Mouse (Mus musculus): Measurements from ENCODE around the gene Gtf3c5. TPM values are rescaled to one million over a fixed set of nuclear protein-coding genes. Genes with fewer than 3 reads are reported as not detected.

Gene Gtf3c5
- polyA plus RNA-seq, 1 experiment from 2014 or later = 49.2 TPM

GRCm38 (mm10) chr2:28547237-28548172, 36.0 kb downstream of the Gtf3c5 start:
- 52% methylated on average over 11 of the region's 11 CpGs for WGBS
- Histone ChIP-seq H3K4me1 (no peaks in the 10 kb centered on the region), H3K36me3 (replicated peaks) (peaks cover 90% of the 10 kb centered on the region), H3K4me2 (no peak overlapping the region), H3K27ac (no peak overlapping the region), H3K4me3 (no peak overlapping the region), H3K9me3 (no peaks in the 10 kb centered on the region), H3K9ac (no peak overlapping the region), H3K27me3 (replicated peaks) (no peaks in the 10 kb centered on the region)
- ATAC-seq (replicated peaks) = peak; percentile 28; the same call in 1 of the 2 replicates

GRCm38 (mm10) chr2:28546560-28546959, 37.0 kb downstream of the Gtf3c5 start:
- Histone ChIP-seq H3K4me3 (no peak overlapping the region), H3K4me2 (no peak overlapping the region), H3K27ac (no peak overlapping the region), H3K27me3 (replicated peaks) (no peaks in the 10 kb centered on the region), H3K4me1 (no peaks in the 10 kb centered on the region), H3K9ac (no peak overlapping the region), H3K36me3 (replicated peaks) (peaks cover 86% of the 10 kb centered on the region), H3K9me3 (no peaks in the 10 kb centered on the region)
- no peak for ATAC-seq (replicated peaks)
- 71% methylated on average over 6 of the region's 6 CpGs for WGBS

- H3K27ac ChIP-seq = no peak overlapping the region
- peaks cover 81% of the 10 kb centered on the region for H3K36me3 ChIP-seq (replicated peaks)
- H3K4me2 ChIP-seq = no peak overlapping the region
- H3K4me3 ChIP-seq = no peak overlapping the region
- no peak overlapping the region for H3K9ac ChIP-seq
- H3K27me3 ChIP-seq (replicated peaks) = no peaks in the 10 kb centered on the region
- no peaks in the 10 kb centered on the region for H3K4me1 ChIP-seq
- no peak for ATAC-seq (replicated peaks)
- H3K9me3 ChIP-seq = no peaks in the 10 kb centered on the region
Measured at GRCm38 (mm10) chr2:28545976-28546375, 37.6 kb downstream of the Gtf3c5 start.

GRCm38 (mm10) chr2:28543894-28544293, 39.7 kb downstream of the Gtf3c5 start:
- WGBS = 91% methylated on average over 8 of the region's 8 CpGs
- H3K9ac ChIP-seq = no peak overlapping the region
- no peaks in the 10 kb centered on the region for H3K9me3 ChIP-seq
- no peak overlapping the region for H3K4me3 ChIP-seq
- peaks cover 60% of the 10 kb centered on the region for H3K36me3 ChIP-seq (replicated peaks)
- H3K27me3 ChIP-seq (replicated peaks) = no peaks in the 10 kb centered on the region
- H3K27ac ChIP-seq = no peak overlapping the region
- no peak for ATAC-seq (replicated peaks)
- H3K4me1 ChIP-seq = peaks cover 19% of the 10 kb centered on the region
- H3K4me2 ChIP-seq = no peak overlapping the region

- ATAC-seq (replicated peaks) = no peak
- H3K4me3 ChIP-seq = no peak overlapping the region
- 76% methylated on average over 8 of the region's 8 CpGs for WGBS
- no peak overlapping the region for H3K9ac ChIP-seq
- H3K36me3 ChIP-seq (replicated peaks) = peaks cover 35% of the 10 kb centered on the region
- no peaks in the 10 kb centered on the region for H3K27me3 ChIP-seq (replicated peaks)
- H3K4me2 ChIP-seq = no peak overlapping the region
- peaks cover 48% of the 10 kb centered on the region for H3K4me1 ChIP-seq
- no peak overlapping the region for H3K27ac ChIP-seq
- no peaks in the 10 kb centered on the region for H3K9me3 ChIP-seq
Measured at GRCm38 (mm10) chr2:28540587-28541227, 42.8 kb downstream of the Gtf3c5 start.

GRCm38 (mm10) chr2:28539949-28540348, 43.6 kb downstream of the Gtf3c5 start:
- 70% methylated on average over 2 of the region's 2 CpGs for WGBS
- ATAC-seq (replicated peaks) = no peak
- H3K4me2 ChIP-seq = no peak overlapping the region
- no peak overlapping the region for H3K9ac ChIP-seq
- H3K27ac ChIP-seq = peak overlapping the region; percentile 61
- H3K4me1 ChIP-seq = peaks cover 56% of the 10 kb centered on the region
- no peaks in the 10 kb centered on the region for H3K9me3 ChIP-seq
- H3K27me3 ChIP-seq (replicated peaks) = no peaks in the 10 kb centered on the region
- H3K36me3 ChIP-seq (replicated peaks) = peaks cover 28% of the 10 kb centered on the region
- no peak overlapping the region for H3K4me3 ChIP-seq

GRCm38 (mm10) chr2:28539206-28539605, 44.3 kb downstream of the Gtf3c5 start:
- Histone ChIP-seq H3K9me3 (no peaks in the 10 kb centered on the region), H3K4me1 (peaks cover 63% of the 10 kb centered on the region), H3K36me3 (replicated peaks) (peaks cover 20% of the 10 kb centered on the region), H3K4me2 (no peak overlapping the region), H3K27me3 (replicated peaks) (no peaks in the 10 kb centered on the region), H3K4me3 (no peak overlapping the region), H3K9ac (0 out of 2 replicates have a peak overlapping the region, but pooled peaks have one; percentile 10), H3K27ac (peak overlapping the region; percentile 61)
- 31% methylated on average over 7 of the region's 7 CpGs for WGBS
- peak; percentile 34; the same call in 1 of the 2 replicates for ATAC-seq (replicated peaks)

- Histone ChIP-seq H3K36me3 (replicated peaks) (peaks cover 16% of the 10 kb centered on the region), H3K27me3 (replicated peaks) (no peaks in the 10 kb centered on the region), H3K9me3 (no peaks in the 10 kb centered on the region), H3K9ac (0 out of 2 replicates have a peak overlapping the region, but pooled peaks have one; percentile 10), H3K4me1 (peaks cover 68% of the 10 kb centered on the region), H3K4me2 (no peak overlapping the region), H3K27ac (peak overlapping the region; percentile 61), H3K4me3 (no peak overlapping the region)
- WGBS = 21% methylated on average over 1 of the region's 1 CpGs
- ATAC-seq (replicated peaks) = no peak
Measured at GRCm38 (mm10) chr2:28538817-28539128, 44.8 kb downstream of the Gtf3c5 start.

- no peaks in the 10 kb centered on the region for H3K27me3 ChIP-seq (replicated peaks)
- no peak for ATAC-seq (replicated peaks)
- no peak overlapping the region for H3K4me3 ChIP-seq
- WGBS = 65% methylated on average over 8 of the region's 8 CpGs
- H3K36me3 ChIP-seq (replicated peaks) = peaks cover 10% of the 10 kb centered on the region
- peak overlapping the region; percentile 61 for H3K27ac ChIP-seq
- peaks cover 73% of the 10 kb centered on the region for H3K4me1 ChIP-seq
- H3K9ac ChIP-seq = no peak overlapping the region
- no peaks in the 10 kb centered on the region for H3K9me3 ChIP-seq
- H3K4me2 ChIP-seq = no peak overlapping the region
Measured at GRCm38 (mm10) chr2:28537995-28538816, 45.3 kb downstream of the Gtf3c5 start.

GRCm38 (mm10) chr2:28537634-28537920, 46.0 kb downstream of the Gtf3c5 start:
- H3K4me1 ChIP-seq = peaks cover 80% of the 10 kb centered on the region
- 18% methylated on average over 4 of the region's 4 CpGs for WGBS
- ATAC-seq (replicated peaks) = no peak
- H3K4me3 ChIP-seq = no peak overlapping the region
- H3K27me3 ChIP-seq (replicated peaks) = no peaks in the 10 kb centered on the region
- H3K9ac ChIP-seq = no peak overlapping the region
- no peaks in the 10 kb centered on the region for H3K9me3 ChIP-seq
- H3K27ac ChIP-seq = peak overlapping the region; percentile 61
- H3K36me3 ChIP-seq (replicated peaks) = peaks cover 6% of the 10 kb centered on the region
- no peak overlapping the region for H3K4me2 ChIP-seq

- Histone ChIP-seq H3K27ac (peak overlapping the region; percentile 2), H3K9ac (0 out of 2 replicates have a peak overlapping the region, but pooled peaks have one; percentile 12), H3K9me3 (no peaks in the 10 kb centered on the region), H3K4me3 (no peak overlapping the region), H3K27me3 (replicated peaks) (no peaks in the 10 kb centered on the region), H3K4me1 (peaks cover 86% of the 10 kb centered on the region), H3K36me3 (replicated peaks) (peaks cover under 1% of the 10 kb centered on the region; the same call in 1 of the 2 replicates), H3K4me2 (no peak overlapping the region)
- WGBS = 65% methylated on average over 11 of the region's 11 CpGs
- no peak for ATAC-seq (replicated peaks)
Measured at GRCm38 (mm10) chr2:28536766-28537633, 46.6 kb downstream of the Gtf3c5 start.
